Mouse (Mus musculus) v-Abl transformed pro-B cells (cell line): ENCODE measurements around the gene Osgep.
"Not testable (repeated sequence)": the region's sequence is repeated elsewhere in the genome, so short reads cannot be mapped to it uniquely, and the experiment has no call there.

ENCODE experiments used
- in situ Hi-C, 2 experiments: fragments of 400-800 bp; cut with MboI; formaldehyde crosslinking; loops; one replicate each; pipeline ENCODE4 v1.15.1; 2025; ENCODE audit not compliant: unreplicated experiment in 2 of 2

Osgep gene

DNA sequence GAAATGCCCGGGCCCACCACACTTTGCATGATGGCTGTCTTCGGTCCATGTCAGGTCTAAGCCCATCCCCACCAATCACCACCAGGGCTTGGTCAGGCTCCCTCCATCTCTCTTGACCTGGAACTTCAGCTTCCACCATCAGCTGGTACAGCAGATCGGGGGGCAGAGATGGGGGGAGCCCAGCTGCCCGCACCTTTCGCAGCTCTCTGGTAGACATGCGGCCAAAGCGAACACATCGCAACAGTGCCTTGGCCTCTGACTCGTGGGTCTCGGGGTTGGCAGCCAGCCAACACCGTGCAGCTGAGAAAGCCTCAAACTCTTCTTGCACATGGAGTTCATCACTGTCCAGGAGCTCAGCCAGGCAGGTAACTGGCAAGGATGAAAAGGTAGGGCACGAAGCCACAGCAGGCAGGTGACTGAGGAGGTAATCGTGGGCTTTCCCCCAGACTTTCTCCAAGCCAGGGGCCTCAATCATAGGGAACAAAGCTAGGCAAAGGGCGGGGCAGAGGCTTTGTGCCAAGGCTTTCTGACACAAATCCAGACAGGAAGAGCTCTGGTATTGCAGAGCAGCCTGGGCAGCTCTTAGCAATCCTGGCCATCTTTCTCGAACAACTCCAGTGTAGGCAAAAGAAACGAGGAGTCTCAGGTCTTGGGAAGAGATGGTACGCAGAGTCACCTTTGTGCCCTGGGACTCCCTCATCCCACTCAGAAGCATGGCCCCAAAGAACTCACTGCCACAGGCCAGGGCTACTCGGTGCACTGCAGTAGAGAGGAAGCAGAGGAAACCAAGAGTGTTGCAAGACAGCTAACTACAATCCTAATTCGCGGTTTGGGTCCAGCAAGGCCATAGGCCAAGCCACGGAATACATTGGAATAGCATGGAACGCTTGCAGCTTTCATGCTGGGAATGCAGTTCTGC, 31.9 kb downstream of the Osgep start:
- in situ Hi-C loops = no loop called here

DNA sequence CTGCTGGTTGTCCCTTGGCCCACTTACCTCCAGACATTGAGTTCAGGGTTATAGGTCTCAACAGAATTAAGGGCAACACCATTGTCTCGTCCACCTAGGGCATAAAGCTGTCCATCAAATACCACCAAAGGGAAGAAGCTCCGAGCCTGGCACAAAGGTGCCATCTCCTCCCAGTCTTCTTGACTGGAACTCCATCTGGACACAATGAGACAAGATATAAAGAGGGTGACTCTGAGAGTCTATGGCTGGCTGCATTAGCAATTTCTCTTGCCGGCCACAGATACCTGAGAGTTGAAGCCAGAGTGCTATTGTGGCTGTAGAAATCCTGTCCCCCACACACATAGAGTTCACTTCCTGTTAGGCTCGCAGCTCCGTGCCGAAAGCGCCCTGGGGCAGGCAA, 32.6 kb downstream of the Osgep start:
- in situ Hi-C loops = no loop called here

DNA sequence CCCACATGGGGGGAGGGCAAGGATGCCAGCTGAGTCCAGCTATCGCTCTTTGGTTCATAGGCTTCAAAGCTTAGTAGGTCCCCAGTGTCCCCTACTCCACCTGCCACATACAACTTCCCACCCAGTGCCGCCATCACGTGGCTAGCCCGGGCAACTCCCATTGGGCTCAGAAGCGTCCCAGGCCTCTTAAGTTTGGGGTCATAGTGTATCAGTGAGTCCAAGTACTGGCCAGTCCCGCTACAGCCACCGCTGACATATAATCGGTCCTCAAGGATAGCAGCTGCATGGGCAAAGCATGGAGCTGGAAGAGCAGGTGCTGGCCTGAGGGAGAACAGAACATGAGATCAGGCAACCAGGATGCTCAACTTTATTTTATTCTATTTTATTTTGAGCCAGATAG, 33.1 kb downstream of the Osgep start:
- in situ Hi-C loops = no loop called here

DNA sequence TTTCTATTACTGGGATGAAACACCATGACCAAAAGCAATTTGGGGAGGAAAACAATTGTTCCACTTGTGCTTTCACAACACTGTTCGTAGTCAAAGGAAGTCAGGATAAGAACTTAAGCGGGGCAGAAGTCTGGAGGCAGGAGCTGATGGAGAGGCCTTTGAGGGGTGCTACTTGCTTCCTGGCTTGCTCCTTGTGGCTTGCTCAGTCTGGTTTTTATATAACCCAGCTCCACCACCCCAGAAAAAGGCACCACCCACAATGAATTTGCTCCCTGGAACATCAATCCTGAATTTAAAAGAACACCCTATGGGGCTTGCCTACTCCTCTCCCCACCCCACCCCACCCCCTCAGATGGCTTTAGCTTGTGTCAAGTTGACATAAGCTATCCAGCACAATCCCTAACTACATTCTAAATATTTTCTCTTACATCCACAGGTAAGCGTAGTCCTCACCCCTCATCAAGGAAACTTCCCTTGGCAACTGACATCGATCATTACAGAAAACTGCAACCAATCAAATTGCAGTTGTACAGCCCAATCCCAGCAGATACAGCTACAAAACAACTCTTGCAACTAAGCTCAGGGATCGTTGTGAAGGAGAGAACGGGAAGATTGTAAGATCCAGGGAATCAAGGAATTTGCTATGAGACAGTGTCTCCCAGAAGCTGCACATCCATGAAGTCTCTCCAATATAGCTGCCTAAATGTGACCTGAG, 48.3 kb downstream of the Osgep start:
- in situ Hi-C loops = loop anchor here in 1 of 2 experiments (5.0 kb wide), 1 partner anchor 46 kb away; the partner anchor contains the start of genes Apex1 and Osgep

DNA sequence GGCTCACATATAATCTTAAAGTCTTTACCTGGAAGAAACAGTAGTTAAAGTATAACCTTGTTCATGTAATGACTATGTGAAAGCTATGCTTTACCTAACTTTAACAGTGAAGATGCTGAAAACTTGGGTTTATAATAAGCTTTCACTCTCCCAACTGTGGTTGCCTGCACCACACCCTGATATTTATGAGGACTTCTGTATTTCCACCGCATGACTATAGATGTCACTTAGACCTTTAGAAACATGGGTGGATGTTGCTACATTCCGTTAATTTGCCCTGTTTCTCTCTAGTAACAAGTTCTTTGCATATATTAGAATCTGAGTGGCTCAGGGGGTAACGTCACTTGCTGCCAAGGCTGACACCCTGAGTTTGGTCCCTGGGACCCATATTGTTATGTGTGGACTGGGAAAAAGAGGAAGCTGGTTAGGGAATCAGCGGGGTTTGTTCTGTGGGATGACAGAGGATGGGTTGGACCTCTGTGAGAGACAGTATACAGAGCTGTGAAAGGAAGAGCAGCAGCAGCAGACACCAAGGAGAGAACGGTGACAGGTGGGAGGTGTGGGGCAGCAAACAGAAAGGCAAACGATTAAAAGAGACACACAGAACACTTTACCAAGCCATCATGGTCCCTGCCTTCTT, 49.0 kb downstream of the Osgep start:
- in situ Hi-C loops = loop anchor here in 1 of 2 experiments (5.0 kb wide), 1 partner anchor 47 kb away; the partner anchor contains the start of genes Apex1 and Osgep

DNA sequence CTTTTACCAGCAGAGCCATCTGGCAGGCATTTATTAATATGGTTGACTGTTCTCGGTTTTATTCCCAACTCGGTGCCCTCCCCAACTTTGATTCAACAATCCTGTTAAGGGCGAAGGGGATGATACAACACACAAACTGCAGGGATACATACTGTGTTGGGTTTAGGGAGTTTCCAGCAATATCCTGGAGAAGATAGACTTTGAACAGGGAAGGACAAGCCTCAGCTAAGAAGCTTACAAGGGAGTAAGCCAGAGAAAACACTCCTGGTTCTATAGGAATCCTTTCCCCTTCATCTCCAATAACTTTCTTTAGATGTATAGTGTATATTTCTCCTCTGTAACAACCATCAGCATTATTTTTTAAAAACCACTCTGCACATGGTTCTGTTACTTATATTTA, 49.5 kb downstream of the Osgep start:
- in situ Hi-C loops = loop anchor here in 1 of 2 experiments (5.0 kb wide), 1 partner anchor 47 kb away; the partner anchor contains the start of genes Apex1 and Osgep

DNA sequence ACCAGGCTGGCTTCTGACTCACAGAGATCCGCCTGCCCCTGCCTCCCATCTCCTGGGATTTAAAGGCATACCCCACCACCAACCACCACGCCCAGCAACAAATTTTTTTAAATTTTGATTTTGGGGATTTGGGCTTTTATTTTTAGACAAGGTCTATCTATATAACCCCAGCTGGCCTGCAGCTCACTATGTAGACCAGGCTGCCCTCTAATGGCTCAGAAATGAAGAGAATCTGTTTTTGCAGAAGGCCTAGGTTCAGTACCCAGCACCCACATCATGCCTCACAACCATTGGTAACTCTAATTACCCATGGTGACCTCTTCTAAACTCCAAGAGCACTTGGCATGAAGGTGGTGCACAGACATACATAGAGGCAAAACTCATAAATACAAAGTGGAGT, 53.4 kb downstream of the Osgep start:
- in situ Hi-C loops = no loop called here

DNA sequence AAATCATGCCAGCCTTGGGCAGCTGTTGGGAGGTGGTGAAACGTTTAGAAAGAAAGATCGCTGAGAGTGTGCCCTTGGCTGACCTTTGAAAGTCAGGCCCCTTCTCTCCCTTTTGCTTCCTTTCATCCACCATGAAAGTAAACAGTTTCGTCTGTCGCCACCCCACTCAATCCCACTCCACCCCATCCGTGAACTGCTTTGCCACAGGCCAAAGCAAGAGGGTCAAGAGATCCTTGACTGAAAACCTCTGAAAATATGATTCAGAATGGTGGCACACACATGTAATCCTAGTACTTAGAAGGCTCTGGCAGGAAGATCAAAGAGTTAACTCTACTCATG, 53.9 kb downstream of the Osgep start:
- in situ Hi-C loops = no loop called here

DNA sequence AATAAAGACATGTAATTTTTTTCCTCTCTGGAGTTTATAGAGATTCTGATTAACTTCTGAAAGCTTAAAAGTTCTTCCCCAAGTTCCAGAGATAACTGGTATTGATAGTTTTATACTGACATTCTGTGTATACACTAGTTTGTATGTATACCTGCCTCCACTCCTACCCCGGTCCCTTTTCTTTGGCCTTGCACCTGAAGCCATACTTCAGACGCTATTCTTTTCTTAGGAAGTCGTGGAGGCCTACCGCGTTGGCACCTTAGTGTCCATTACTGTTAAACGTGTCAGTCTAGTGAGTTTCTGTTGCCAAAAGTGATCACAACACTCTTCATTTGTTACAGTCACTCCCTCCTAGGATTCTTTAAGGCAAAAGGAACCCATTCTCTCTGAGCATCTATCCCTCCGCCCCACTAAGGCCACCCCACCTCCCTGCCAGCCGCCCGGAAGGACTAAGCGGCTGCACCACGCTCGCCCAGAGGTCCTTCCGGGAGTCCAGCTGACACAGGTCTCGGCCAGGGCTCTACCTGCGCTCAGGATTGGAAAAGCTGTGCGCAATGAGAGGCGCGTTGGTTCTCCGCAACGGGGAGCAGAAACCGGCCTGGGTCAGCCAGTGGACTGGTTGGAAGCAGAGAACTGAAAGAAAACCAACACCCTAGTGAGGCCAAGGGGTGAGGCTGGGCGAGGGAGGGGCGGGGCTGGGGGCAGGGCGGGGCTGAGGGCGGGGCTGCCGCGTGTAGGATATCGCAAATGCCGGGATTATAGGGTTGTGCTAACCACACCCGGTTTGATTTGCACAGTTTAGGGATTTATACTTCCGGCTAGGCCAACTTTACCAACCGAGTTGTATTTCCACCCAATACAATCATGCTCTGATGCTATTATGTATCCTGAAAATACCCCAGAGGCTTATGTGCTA, 54.5 kb downstream of the Osgep start, which contains the start of gene Tep1:
Gene Tep1, minus strand, starts transcription at position 672 of the 916 bp plus-strand sequence.
- in situ Hi-C loops = no loop called here

DNA sequence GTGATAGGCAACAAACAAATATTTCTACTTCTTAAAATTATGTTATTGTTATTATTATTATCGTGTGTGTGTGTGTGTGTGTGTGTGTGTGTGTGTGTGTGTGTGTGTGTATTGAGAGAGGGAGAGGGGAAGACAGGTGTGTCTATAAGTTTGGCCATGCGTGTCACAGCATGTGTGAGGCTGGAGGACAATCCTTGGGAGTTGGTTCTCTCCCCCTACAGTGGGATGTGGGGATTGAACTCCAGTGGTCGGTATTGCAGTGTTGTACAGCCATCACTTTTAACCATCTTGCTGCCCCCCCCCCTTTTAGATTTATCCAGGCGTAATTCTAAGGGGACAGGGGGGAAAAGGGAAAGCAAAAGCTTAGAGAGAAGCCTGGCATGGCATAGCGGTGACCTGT, 56.0 kb downstream of the Osgep start:
- in situ Hi-C loops = no loop called here

DNA sequence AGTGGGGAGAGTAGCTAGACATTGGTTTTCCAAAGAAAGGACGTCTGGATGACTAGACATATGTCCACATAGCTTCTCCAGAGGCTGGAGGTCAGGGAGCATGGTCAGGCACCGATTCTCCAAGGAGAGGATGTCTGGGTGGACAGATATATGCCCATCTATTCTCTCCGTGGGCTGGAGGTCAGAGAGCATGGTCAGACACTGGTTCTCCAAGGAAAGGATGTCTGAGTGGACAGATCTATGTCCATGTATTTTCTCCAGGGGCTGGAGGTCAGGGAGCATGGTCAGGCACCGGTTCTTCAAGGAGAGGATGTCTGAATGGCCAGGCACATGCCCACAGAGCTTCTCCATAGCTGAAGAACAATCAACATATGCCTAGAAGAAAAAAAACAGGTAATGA, 56.5 kb downstream of the Osgep start:
- in situ Hi-C loops = no loop called here

DNA sequence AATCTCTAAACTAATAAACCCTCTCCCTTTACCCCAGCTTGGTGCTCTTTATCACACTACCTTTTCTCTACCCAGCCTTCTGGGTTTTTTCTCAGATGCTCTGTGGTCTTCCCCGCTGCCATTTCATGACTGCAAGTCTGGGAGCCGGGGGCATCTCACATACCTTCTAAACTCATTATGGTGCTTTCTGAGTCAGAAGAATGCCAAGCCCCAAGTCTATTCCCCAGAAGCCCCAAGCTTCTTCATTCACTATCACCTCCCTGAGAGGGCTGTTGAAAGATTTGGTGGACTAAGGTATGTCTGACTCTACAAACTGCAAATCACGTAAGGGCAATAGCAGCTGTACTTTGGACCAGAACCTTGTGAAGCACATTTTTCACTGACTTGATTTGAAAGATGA, 57.7 kb downstream of the Osgep start:
- in situ Hi-C loops = no loop called here

DNA sequence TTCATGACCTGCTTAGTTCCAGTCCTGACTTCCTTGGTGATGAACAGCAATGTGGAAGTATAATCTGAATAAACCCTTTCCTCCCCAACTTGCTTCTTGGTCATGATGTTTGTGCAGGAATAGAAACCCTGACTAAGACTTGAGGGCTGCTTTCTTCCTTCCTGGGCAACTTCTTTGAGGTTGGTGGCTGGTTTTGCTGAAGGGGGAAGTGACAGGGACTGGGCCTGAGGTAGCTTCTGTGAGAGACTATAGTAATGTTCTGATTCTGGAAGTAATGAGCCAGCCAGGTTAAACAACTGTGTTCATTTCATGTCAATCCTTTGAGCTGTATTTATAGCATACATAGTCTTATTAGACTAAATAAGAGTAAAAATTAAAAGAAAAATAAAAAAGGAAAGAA, 59.7 kb downstream of the Osgep start:
- in situ Hi-C loops = not testable (repeated sequence)

DNA sequence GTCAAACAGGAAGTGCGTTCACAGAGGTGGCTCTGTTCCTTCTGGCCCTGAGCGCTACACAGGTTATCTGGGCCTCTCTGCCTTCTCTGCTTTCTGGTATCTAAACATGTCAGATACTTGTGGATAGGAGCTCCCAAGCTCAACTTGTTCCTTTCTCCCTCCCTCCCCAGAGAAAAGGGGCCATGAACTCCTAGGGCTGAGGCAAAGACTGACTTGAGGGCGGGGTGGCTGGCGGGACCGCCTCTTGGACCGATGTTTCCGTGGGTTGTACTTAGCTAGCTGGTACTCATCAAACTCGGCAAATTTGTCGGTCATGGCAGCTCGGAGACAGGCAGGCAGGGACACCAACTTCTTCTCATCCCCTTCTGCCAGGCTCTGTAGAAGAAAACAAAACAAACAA, 62.1 kb downstream of the Osgep start:
- in situ Hi-C loops = loop anchor here in 1 of 2 experiments (5.0 kb wide), 1 partner anchor 35 kb away; no protein-coding TSS in a partner anchor
